Mouse (Mus musculus): ENCODE measurements around the gene Phf10. TPM values are rescaled to one million over a fixed set of nuclear protein-coding genes. Genes with fewer than 3 reads are reported as not detected.
"Not testable (repeated sequence)": the region's sequence is repeated elsewhere in the genome, so short reads cannot be mapped to it uniquely, and the experiment has no call there.

Phf10 gene
- polyA plus RNA-seq (2014; fragmentation: Nextera tagmentation; extraction: Ambion mirVana): 19.7 and 22.6 TPM in 2 replicates

DNA sequence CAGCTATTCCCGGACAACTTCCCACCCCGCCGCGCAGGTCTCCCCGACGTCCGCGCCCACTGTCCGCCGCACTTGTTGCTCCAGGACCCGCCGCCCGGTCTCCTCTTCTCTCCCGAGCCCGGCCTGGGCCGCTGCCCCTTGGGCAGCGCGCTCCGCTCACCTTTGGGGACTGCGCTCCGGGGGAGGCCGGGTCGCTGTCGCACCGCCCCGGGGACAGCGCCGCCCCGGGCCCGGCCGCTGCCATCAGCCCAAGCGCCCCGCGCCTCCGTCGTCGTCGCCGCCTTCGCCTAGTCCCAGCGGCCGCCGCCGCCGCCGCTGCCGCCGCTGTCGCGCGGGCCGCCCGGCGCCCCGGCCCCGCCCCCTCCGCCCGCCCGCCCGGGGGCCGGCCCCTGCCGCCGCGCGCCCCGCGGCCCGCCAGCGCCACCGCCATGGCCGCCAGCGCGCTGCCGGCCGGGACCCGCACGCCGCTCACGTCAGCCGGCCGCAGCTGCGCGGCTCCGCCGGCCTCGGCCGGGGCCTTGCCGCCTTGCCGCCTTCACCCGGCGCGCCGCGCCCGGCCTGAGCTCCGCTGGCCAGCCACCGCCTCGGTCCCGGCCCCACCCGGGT is at the start of gene Phf10:
Gene Phf10, minus strand, starts transcription at position 323 of the 606 bp plus-strand sequence.
- H3K9me3 ChIP-seq (ENCODE audit: control insufficient read depth, low read length); H3K27me3 ChIP-seq (ENCODE audit: control insufficient read depth, insufficient read depth, low read length); DNase-seq (ENCODE audit: low spot score); H3K27ac ChIP-seq: not testable (repeated sequence)
- peak within 1 kb of the TSS; percentile 69 for H3K4me3 ChIP-seq (replicated peaks; ENCODE audit: low read length)
- H3K4me1 ChIP-seq (replicated peaks; ENCODE audit: control insufficient read depth, insufficient read depth, low read length): peaks cover 12% of the 10 kb centered on the region
- WGBS: under 1% methylated on average over 48 of the region's 100 CpGs
- H3K9ac ChIP-seq: peak within 1 kb of the TSS; percentile 73
- peak; percentile 84 for ATAC-seq (ENCODE audit: low FRiP score)
- peaks cover 15% of the 10 kb centered on the region; the same call in 1 of the 2 replicates for H3K36me3 ChIP-seq (replicated peaks; ENCODE audit: control insufficient read depth, insufficient read depth)
- H3K4me2 ChIP-seq (replicated peaks): peak within 1 kb of the TSS; percentile 99

DNA sequence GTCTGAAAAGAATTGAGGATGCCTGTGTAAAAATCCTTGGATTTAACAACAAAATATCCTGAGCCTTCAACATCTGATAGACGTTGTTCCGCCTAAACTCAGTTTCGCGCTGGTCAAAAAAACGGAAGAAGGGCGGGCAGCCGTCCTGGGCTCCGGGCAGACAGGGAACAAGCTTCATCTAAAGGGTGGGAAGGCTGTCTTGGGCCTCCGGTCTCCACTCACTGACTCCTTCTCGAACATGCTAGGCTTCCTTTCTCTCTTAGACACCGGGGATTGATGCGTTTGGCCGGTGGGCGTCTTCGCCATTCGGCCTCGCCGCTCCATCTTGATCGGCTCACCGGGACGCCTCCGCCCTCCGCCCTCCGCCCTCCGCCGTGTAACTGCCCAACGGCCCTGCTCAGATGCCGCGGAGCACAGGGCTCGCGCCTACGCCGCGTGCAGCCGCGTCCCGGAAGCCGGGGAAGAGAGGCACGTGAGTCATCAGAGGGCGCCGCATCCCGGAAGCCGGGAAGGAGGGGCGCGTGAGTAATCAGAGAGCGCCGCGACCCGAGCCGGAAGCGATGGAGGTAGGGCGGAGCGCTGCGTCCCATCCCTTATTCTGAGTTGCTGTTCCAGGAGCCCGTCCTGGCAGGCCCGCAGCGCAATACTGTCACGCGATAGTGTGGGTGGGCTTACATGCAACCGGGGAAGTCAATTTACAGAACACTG is 48.8 kb upstream of the Phf10 start, which contains the start of gene Gm3435:
Gene Gm3435, plus strand, starts transcription at position 471 of the 708 bp plus-strand sequence.
- H3K4me3 ChIP-seq (replicated peaks; ENCODE audit: low read length); H3K36me3 ChIP-seq (replicated peaks; ENCODE audit: control insufficient read depth, insufficient read depth); H3K27me3 ChIP-seq (ENCODE audit: control insufficient read depth, insufficient read depth, low read length); H3K9me3 ChIP-seq (ENCODE audit: control insufficient read depth, low read length); H3K27ac ChIP-seq; DNase-seq (ENCODE audit: low spot score); H3K4me1 ChIP-seq (replicated peaks; ENCODE audit: control insufficient read depth, insufficient read depth, low read length); H3K4me2 ChIP-seq (replicated peaks); H3K9ac ChIP-seq: not testable (repeated sequence)
- peak; percentile 98 for ATAC-seq (ENCODE audit: low FRiP score)
- WGBS: no CpG with 5 or more reads among the region's 60 CpGs

DNA sequence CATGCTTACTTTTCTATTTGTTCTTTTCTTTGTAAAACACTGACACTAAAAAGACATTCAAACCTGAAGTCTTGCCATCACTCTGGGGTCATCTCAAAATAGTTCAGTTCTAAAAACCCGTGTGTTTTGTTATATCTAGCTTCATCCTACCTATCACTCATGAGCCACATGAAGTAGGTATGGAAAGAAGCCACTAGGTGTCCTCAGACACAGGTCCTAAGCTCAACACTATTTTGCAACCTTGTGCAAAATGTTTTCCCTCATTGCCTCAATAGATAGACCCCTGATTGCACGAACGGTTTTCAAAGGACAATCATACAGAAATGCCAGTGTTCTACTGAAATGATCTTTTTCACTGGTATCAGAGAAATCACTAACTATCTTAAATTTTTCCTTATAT is 48.0 kb upstream of the Phf10 start:
- not testable (repeated sequence) for H3K4me2 ChIP-seq (replicated peaks); H3K9ac ChIP-seq; H3K4me3 ChIP-seq (replicated peaks; ENCODE audit: low read length); H3K4me1 ChIP-seq (replicated peaks; ENCODE audit: control insufficient read depth, insufficient read depth, low read length); DNase-seq (ENCODE audit: low spot score); H3K27me3 ChIP-seq (ENCODE audit: control insufficient read depth, insufficient read depth, low read length); H3K36me3 ChIP-seq (replicated peaks; ENCODE audit: control insufficient read depth, insufficient read depth); H3K9me3 ChIP-seq (ENCODE audit: control insufficient read depth, low read length); H3K27ac ChIP-seq; ATAC-seq (ENCODE audit: low FRiP score)
- no CpG with 5 or more reads among the region's 3 CpGs for WGBS

DNA sequence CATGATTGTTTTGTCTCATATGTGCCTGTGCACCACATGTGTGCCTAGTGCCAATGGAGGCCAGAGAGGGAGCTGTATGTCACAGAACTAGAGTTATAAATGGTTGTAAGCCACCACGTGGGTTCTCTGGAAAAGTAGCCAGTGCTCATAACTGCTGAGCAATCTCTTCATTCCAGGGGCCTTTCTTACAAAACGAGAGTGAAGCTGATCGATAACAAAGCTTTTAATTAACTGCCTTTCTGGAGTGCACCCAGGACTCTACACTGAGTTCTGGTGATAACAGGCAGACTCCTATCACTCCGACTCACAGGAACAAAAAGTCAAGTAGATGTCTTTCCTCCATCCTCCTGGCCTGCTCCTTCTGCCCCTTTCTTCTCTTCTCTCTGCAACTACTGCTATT is 39.0 kb upstream of the Phf10 start:
- DNase-seq (ENCODE audit: low spot score); H3K4me2 ChIP-seq (replicated peaks); H3K9ac ChIP-seq; H3K36me3 ChIP-seq (replicated peaks; ENCODE audit: control insufficient read depth, insufficient read depth); H3K4me1 ChIP-seq (replicated peaks; ENCODE audit: control insufficient read depth, insufficient read depth, low read length); H3K27me3 ChIP-seq (ENCODE audit: control insufficient read depth, insufficient read depth, low read length); H3K4me3 ChIP-seq (replicated peaks; ENCODE audit: low read length); ATAC-seq (ENCODE audit: low FRiP score); H3K27ac ChIP-seq; H3K9me3 ChIP-seq (ENCODE audit: control insufficient read depth, low read length): not testable (repeated sequence)
- WGBS: no CpG with 5 or more reads among the region's 4 CpGs

DNA sequence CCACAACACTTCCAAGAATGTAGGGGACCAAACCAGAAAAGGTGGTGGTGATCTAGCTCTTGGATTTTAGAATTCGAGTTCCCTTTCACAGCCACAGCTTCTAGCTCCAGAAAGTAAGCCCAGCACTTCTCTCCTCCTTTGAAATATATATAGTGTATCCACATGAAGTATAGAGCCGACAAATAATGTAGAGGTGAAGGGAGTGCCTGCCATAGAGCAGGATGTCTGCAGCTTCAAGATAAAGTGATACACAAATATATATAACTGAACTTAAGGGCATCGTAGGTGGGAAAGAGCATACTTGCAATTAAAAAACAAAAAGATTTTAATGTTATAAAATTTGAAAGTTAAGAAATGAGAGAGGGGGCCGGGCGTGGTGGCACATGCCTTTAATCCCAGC is 33.1 kb upstream of the Phf10 start:
- H3K36me3 ChIP-seq (replicated peaks; ENCODE audit: control insufficient read depth, insufficient read depth); H3K9me3 ChIP-seq (ENCODE audit: control insufficient read depth, low read length); DNase-seq (ENCODE audit: low spot score); H3K27ac ChIP-seq; ATAC-seq (ENCODE audit: low FRiP score); H3K4me3 ChIP-seq (replicated peaks; ENCODE audit: low read length); H3K9ac ChIP-seq; H3K4me1 ChIP-seq (replicated peaks; ENCODE audit: control insufficient read depth, insufficient read depth, low read length); H3K27me3 ChIP-seq (ENCODE audit: control insufficient read depth, insufficient read depth, low read length); H3K4me2 ChIP-seq (replicated peaks): not testable (repeated sequence)
- WGBS: no CpG with 5 or more reads among the region's 5 CpGs

DNA sequence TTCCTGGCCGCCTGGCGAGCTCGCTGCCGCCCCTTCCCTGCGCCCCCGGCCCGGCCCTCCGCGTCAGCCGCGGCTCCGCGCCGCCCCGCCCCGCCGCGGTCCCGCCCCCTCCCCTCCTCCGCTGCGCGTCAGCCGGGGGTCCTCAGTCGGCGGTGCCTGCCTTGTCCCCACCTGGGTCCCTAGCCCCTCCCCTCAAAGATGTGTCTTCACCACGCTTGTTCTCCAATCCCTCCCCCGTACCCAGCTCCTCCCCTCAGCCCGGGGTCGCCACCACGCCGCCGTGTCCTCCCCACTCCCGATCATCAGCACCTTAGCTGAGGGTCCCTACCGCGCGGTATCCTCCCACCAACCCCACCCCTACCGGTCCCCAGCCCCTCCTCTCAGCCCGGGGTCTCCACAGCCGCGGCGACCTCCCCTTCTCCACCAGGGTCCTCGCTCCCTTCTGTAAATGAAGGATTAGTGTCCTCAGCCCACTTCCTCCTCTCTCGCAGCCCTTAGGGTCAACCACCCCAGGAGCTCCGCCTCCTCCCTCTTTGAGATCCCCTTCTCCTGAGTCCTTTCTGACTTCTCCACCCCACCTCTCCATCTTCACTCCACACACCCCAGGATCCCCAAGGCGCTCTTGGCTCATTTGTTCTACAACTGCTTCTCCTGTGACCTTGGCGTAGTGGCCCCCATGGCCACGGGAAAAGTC is 32.2 kb upstream of the Phf10 start:
- H3K4me2 ChIP-seq (replicated peaks); H3K4me3 ChIP-seq (replicated peaks; ENCODE audit: low read length); H3K27me3 ChIP-seq (ENCODE audit: control insufficient read depth, insufficient read depth, low read length); H3K9ac ChIP-seq; DNase-seq (ENCODE audit: low spot score); H3K9me3 ChIP-seq (ENCODE audit: control insufficient read depth, low read length); H3K36me3 ChIP-seq (replicated peaks; ENCODE audit: control insufficient read depth, insufficient read depth); H3K4me1 ChIP-seq (replicated peaks; ENCODE audit: control insufficient read depth, insufficient read depth, low read length); H3K27ac ChIP-seq: not testable (repeated sequence)
- ATAC-seq (ENCODE audit: low FRiP score): peak; percentile 93
- WGBS: no CpG with 5 or more reads among the region's 47 CpGs

DNA sequence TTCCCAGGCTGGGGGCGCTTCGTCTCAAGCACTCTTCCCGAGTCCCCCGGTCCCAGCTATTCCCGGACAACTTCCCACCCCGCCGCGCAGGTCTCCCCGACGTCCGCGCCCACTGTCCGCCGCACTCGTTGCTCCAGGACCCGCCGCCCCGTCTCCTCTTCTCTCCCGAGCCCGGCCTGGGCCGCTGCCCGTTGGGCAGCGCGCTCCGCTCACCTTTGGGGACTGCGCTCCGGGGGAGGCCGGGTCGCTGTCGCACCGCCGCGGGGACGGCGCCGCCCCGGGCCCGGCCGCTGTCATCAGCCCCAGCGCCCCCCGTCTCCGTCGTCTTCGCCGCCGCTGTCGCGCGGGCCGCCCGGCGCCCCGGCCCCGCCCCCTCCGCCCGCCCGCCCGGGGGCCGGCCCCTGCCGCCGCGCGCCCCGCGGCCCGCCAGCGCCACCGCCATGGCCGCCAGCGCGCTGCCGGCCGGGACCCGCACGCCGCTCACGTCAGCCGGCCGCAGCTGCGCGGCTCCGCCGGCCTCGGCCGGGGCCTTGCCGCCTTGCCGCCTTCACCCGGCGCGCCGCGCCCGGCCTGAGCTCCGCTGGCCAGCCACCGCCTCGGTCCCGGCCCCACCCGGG is 31.6 kb upstream of the Phf10 start:
- not testable (repeated sequence) for H3K4me1 ChIP-seq (replicated peaks; ENCODE audit: control insufficient read depth, insufficient read depth, low read length); H3K4me3 ChIP-seq (replicated peaks; ENCODE audit: low read length); DNase-seq (ENCODE audit: low spot score); H3K27ac ChIP-seq; H3K27me3 ChIP-seq (ENCODE audit: control insufficient read depth, insufficient read depth, low read length); H3K4me2 ChIP-seq (replicated peaks); H3K36me3 ChIP-seq (replicated peaks; ENCODE audit: control insufficient read depth, insufficient read depth); H3K9ac ChIP-seq; H3K9me3 ChIP-seq (ENCODE audit: control insufficient read depth, low read length)
- WGBS: no CpG with 5 or more reads among the region's 98 CpGs
- ATAC-seq (ENCODE audit: low FRiP score): peak; percentile 78

DNA sequence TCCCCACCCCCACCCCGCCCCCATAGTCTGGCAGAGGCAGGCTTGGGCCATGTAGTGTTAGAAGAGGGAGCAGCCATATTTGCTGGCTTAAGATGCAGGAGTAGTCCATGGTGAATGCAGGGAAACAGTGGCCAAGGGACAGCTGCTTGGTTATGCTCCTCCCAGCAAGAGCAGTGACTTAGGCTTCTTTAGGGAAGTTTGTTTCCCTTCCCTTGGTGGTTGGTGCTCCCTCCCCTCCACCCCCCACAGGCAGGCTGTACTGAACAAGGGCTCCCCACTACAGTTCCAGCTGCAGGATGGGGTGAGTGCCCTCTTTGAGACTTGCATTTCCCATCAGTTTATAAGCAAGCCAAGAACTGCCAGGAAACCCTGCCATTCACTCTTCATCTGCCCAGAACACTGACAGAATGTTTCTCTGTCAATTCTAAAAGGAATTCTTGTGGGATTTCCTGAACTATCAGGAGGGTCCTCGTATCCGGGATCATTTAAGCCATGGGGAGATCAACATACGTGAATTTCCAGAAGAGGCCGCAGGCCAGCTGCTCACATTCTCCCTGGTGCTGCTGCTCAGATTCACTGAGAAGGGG is 29.1 kb upstream of the Phf10 start:
- H3K9me3 ChIP-seq (ENCODE audit: control insufficient read depth, low read length); H3K27me3 ChIP-seq (ENCODE audit: control insufficient read depth, insufficient read depth, low read length); H3K9ac ChIP-seq; H3K36me3 ChIP-seq (replicated peaks; ENCODE audit: control insufficient read depth, insufficient read depth); H3K4me1 ChIP-seq (replicated peaks; ENCODE audit: control insufficient read depth, insufficient read depth, low read length); H3K4me3 ChIP-seq (replicated peaks; ENCODE audit: low read length); H3K27ac ChIP-seq; DNase-seq (ENCODE audit: low spot score); ATAC-seq (ENCODE audit: low FRiP score); H3K4me2 ChIP-seq (replicated peaks): not testable (repeated sequence)
- WGBS: 70% methylated on average over 4 of the region's 5 CpGs

Data from hindbrain, embryonic 14.5 days (tissue).